Mouse (Mus musculus) macrophage (primary cell): ENCODE measurements around the gene Trmt61a. TPM values are rescaled to one million over a fixed set of nuclear protein-coding genes. Genes with fewer than 3 reads are reported as not detected.

ENCODE experiments used
- H3K27ac ChIP-seq: fragments of 350-480 bp; formaldehyde crosslinking; 2 replicates; pipeline ENCODE4 v1.9.0; 2021
- H3K36me3 ChIP-seq: fragments of 350-480 bp; formaldehyde crosslinking; 2 replicates; pipeline ENCODE4 v1.9.0; 2021; ENCODE audit errors: inconsistent target
- H3K4me3 ChIP-seq: fragments of 350-480 bp; formaldehyde crosslinking; 2 replicates; pipeline ENCODE4 v1.9.0; 2021; ENCODE audit errors: inconsistent target
- H3K79me2 ChIP-seq: fragments of 350-480 bp; formaldehyde crosslinking; 2 replicates; pipeline ENCODE4 v1.9.0; 2021; ENCODE audit errors: inconsistent target
- WGBS: methylation state at CpG from one replicate; pipeline ENCODE4 v1.1.7; 2026; ENCODE audit warnings: inconsistent platforms; ENCODE audit not compliant: missing documents; 5-methylcytosine and 5-hydroxymethylcytosine counted together
- polyA plus RNA-seq: library from polyadenylated mRNA; stranded (reverse); fragments of 250-400 nt; gene quantifications from 3 replicates; pipeline ENCODE4 v1.2.4, GENCODE M21; 2018; ENCODE audit warnings: inconsistent platforms

Trmt61a gene
- polyA plus RNA-seq, 1 experiment from 2014 or later: 3.4 TPM

DNA sequence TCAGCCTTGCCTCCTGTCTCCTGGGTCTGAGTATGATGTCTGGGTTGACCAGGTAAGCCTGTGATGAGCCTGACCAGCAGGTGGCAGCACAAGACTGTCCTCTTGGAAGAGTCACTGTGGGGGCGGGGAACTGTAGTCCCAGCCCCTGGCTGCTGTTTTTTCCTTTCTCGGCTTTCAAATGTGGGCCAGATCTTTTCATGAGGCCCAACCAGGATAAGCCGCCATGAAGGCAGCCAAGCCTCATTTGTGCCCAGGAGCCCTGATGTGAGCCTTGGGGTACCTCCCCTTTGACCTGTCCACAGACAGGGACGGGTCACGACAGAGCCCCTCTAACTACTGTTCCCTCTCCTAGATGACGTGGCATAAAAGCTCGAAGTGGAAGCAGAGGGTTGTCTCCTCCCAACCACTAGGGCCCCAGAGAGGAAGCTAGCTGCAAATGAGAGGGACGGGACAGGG, 9.4 kb upstream of the Trmt61a start:
- Histone ChIP-seq H3K27ac (peak overlapping the region; percentile 86), H3K79me2 (peaks cover 22% of the 10 kb centered on the region), H3K36me3 (no peaks in the 10 kb centered on the region), H3K4me3 (no peak overlapping the region)
- WGBS: 1% methylated on average over 8 of the region's 8 CpGs

DNA sequence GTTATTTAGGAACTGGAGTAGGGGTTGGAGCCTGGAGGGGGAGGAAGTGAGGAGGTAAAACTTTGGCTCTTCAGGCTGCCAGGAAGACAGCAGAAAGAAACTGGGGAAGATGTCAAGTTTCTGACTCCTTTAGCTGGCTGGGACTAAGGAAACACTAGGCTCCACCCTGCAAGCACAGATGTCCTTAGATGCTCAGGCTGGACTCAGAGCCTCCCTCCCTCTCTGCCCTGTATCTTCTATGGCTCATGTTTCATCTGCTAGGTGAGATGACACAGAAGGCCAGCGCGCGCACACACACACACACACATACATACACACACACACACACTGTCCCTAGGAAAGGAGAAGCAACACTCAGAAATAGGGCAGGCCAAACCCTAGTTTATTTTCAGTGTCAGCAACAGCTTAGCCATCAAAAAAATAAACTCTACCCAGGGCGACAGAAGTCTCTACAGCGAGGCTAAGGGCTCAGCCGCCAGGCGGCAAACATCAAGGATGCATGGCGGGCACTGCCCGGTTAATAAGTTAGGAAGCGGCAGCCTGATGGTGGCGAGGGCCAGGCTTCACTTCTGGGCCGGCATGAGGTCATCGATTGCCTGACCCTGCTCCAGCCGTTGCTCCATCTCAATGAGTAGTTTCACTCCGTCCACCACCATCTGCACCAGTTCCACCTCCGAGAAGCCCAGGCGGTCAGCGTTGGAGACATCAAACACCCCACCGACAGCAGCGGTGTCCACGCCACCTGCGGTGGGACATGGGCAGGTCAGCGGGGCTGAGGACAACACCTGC, 8.7 kb upstream of the Trmt61a start:
- Histone ChIP-seq H3K36me3 (no peaks in the 10 kb centered on the region), H3K79me2 (peaks cover 22% of the 10 kb centered on the region), H3K27ac (peak overlapping the region; percentile 86), H3K4me3 (no peak overlapping the region)
- 76% methylated on average over 18 of the region's 23 CpGs for whole genome bisulfite sequencing

DNA sequence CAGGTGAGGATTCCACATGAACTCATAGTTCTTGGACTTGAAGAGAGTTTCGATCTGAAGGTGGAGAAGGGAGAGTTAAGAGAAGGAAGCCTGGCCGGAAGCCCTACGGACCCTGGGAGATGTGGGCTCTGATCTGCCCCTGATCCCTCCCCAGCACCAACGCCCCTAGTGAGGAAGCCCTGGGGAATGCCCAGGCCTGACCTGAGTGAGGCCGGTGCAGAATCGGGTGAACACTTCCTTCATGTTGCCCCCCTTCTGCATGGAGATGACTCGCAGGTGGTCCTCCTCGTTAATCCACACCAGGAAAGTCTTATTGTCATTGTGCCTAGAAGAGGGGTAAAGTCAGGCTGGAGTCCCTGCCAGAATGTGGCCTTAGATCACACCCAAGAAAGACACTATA, 7.9 kb upstream of the Trmt61a start:
- no peaks in the 10 kb centered on the region for H3K36me3 ChIP-seq
- peaks cover 22% of the 10 kb centered on the region for H3K79me2 ChIP-seq
- peak overlapping the region; percentile 86; the same call in 1 of the 2 replicates for H3K27ac ChIP-seq
- H3K4me3 ChIP-seq: no peak overlapping the region
- 88% methylated on average over 7 of the region's 8 CpGs for WGBS

GRCm38 (mm10) chr12:111670371-111670971, 7.4 kb upstream of the Trmt61a start:
- WGBS: 62% methylated on average over 29 of the region's 29 CpGs
- Histone ChIP-seq H3K79me2 (peaks cover 22% of the 10 kb centered on the region), H3K4me3 (peak overlapping the region; percentile 73; the same call in 1 of the 2 replicates), H3K36me3 (no peaks in the 10 kb centered on the region), H3K27ac (peak overlapping the region; percentile 86; the same call in 1 of the 2 replicates)

GRCm38 (mm10) chr12:111670976-111671375, 6.9 kb upstream of the Trmt61a start:
- 10% methylated on average over 35 of the region's 35 CpGs for WGBS
- Histone ChIP-seq H3K79me2 (peaks cover 22% of the 10 kb centered on the region), H3K27ac (peak overlapping the region; percentile 66), H3K4me3 (peak overlapping the region; percentile 73), H3K36me3 (no peaks in the 10 kb centered on the region)

DNA sequence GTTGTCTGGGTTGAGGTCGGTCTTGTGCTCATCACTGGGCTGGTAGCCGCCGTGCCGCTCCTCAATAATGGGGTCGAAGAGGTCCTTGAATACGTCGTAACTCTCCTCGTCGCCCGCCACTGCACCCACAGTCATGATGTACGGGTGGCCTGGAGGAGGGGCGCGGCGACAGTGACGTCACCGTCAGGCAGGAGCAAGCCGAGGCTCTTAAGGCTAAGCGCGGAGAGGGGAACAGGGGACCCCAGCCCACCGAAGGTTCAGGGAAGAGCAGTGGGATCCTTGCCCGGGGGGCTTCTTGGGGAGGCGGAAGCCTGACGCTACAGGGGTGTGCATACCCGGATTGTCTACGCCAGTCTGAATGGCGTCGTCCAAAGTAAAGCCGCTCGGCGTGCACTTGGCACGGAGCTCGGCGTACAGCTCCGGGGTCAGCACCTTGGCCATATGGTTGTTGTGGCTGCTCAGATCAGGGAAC, 6.4 kb upstream of the Trmt61a start:
- 2% methylated on average over 34 of the region's 34 CpGs for WGBS

DNA sequence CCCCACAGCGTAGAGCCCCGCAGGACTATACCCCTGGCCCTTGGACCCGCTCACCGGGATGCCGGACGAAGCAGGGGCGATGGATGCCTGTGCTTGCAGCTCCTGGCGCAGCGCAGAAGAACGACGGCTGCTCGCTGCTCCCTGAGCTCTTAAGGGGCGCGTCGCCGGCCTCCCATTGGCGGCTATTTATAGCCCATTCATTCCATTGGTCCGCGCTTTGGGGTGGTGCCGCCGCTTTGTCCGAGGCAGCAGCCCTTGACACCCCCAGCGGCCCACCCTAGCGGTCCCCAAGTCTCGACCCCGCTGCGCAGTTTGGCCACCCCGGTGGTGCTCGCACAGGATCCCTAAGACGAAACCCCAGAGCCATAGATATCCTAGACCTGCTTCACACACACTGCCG, 5.7 kb upstream of the Trmt61a start, which contains the start of gene Ckb:
Gene Ckb (minus strand): TSS at position 163 of the 400 bp plus-strand sequence.
- Histone ChIP-seq H3K36me3 (no peaks in the 10 kb centered on the region), H3K27ac (peak within 1 kb of the TSS; percentile 66), H3K79me2 (peaks cover 22% of the 10 kb centered on the region), H3K4me3 (peak within 1 kb of the TSS; percentile 73)
- WGBS: under 1% methylated on average over 30 of the region's 31 CpGs

More for the DNA sequence above, 6.4 kb upstream of the Trmt61a start:
- peak overlapping the region; percentile 73 for H3K4me3 ChIP-seq
- H3K27ac ChIP-seq: peak overlapping the region; percentile 66
- H3K79me2 ChIP-seq: peaks cover 22% of the 10 kb centered on the region
- H3K36me3 ChIP-seq: no peaks in the 10 kb centered on the region

DNA sequence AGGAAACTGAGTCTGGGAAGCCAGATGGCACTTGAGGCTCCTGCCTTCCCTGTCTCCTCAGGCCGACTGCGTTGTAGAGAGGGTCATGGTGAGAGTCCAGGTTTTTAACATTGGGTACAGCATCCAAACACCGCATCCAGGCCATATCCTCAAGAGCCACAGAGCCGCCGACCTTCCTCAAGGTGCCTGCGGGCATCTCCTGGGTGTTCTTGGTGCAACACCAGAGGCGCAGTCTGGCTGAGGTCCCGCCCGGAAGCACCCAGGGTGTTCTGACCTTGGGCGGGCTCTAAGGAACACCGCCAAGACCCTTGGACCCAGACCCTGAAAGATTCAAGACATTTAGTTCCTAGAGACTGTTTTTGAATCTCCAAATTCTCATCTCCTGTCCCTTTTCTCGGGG, 5.3 kb upstream of the Trmt61a start:
- 22% methylated on average over 12 of the region's 12 CpGs for WGBS
- peak overlapping the region; percentile 73; the same call in 1 of the 2 replicates for H3K4me3 ChIP-seq
- peaks cover 22% of the 10 kb centered on the region for H3K79me2 ChIP-seq
- H3K36me3 ChIP-seq: no peaks in the 10 kb centered on the region
- H3K27ac ChIP-seq: no peak overlapping the region

GRCm38 (mm10) chr12:111674850-111675486, 2.9 kb upstream of the Trmt61a start:
- Histone ChIP-seq H3K36me3 (no peaks in the 10 kb centered on the region), H3K27ac (peak overlapping the region; percentile 98), H3K4me3 (no peak overlapping the region), H3K79me2 (peaks cover 38% of the 10 kb centered on the region)
- whole genome bisulfite sequencing: 0% methylated on average over 2 of the region's 2 CpGs

DNA sequence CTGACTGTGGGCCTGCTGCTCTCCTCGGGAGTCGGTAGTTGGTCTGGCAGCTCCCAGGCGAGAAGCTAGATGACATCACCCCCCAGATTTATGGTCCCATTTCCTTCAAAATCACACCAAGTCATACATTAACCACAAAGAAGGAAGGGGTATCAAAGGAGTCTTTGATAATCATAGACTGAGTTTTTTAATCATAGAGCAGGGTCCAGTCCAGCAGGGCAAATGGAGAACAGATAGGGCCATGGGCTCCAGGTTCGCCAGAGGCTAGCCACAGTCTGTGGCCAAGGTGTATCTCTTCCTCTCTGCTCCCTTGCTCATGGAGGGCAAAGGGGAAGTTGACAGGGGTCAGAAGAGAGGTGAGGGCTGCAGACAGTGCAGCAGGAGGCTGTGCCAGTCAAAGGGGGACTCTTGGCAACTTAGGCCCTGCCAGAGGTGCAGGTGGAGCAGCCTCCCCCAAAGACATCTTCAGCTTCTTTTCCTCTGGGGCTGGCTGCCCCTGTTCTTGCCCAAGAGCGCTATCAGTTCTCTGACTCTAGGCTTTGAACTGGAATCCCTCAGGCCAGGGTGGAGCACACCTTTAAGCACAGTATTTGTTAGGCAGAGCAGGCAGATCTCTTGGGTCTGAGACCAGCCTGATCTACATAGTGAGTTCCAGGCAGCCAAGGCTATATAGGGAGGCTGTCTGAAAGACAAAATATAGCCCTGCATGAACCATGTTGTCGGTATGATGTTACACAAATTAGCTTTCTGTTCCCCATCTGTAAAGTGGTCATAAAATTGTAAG, 1.9 kb upstream of the Trmt61a start:
- Histone ChIP-seq H3K27ac (peak overlapping the region; percentile 98), H3K36me3 (peaks cover 7% of the 10 kb centered on the region; the same call in 1 of the 2 replicates), H3K4me3 (no peak overlapping the region), H3K79me2 (peaks cover 28% of the 10 kb centered on the region)
- WGBS: 24% methylated on average over 6 of the region's 6 CpGs

DNA sequence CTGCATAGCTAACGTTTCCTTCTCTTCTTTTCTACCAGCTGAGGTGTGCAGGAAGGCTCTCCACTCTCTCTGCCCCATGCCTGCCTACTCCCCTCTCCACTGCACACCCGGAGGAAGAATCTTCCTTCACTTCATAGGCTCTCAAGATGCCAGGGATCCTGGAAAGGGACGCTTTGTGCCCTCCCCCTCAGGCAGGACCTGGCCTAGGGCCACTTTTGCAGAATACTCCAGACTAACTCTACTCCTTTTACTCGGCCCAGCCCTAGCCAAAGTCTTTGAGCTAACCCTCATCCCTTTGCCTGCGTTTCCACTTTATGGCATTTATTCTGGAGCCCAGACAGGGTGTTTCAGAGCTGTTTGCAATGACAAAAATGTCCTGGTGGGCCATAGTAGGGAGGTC, 484 bp upstream of the Trmt61a start:
- H3K36me3 ChIP-seq: peaks cover 8% of the 10 kb centered on the region; the same call in 1 of the 2 replicates
- H3K27ac ChIP-seq: peak overlapping the region; percentile 98
- WGBS: 31% methylated on average over 5 of the region's 5 CpGs
- H3K4me3 ChIP-seq: peak overlapping the region; percentile 75
- peaks cover 17% of the 10 kb centered on the region for H3K79me2 ChIP-seq

DNA sequence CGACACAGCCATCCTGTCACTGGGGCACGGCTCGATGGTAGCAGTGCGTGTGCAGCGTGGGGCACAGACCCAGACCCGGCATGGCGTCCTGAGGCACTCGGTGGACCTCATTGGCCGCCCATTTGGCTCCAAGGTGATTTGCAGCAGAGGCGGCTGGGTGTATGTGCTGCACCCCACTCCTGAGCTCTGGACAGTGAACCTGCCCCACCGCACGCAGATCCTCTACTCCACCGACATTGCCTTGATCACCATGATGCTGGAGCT, 697 bp downstream of the Trmt61a start:
- Histone ChIP-seq H3K79me2 (peaks cover 17% of the 10 kb centered on the region), H3K36me3 (peaks cover 8% of the 10 kb centered on the region; the same call in 1 of the 2 replicates), H3K4me3 (peak overlapping the region; percentile 75), H3K27ac (0 out of 2 replicates have a peak overlapping the region, but pooled peaks have one; percentile 5)
- 9% methylated on average over 13 of the region's 13 CpGs for WGBS

DNA sequence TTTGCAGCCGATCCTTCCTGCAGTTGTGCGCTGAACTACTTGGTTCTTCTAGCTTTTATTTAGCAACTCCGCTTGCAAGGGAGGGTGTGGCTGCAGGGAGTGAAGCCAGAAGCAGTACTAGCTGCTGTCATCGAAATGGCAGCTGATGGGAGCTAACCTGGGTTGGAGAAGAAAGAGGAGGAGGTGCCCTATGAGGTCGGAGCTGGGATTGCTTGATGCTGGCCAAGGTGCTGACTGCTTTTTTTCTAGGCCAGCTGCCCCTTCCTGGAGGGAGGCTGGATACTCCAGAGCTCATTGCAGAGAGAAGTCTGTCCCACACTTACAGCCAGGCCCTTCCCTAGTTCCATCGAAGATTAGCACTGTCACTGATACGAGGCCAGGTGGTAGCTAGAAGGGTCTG, 1.1 kb downstream of the Trmt61a start:
- Histone ChIP-seq H3K4me3 (peak overlapping the region; percentile 75), H3K79me2 (peaks cover 17% of the 10 kb centered on the region), H3K36me3 (peaks cover 8% of the 10 kb centered on the region; the same call in 1 of the 2 replicates), H3K27ac (no peak overlapping the region)
- 63% methylated on average over 7 of the region's 7 CpGs for WGBS

GRCm38 (mm10) chr12:111680661-111681060, 2.8 kb downstream of the Trmt61a start:
- H3K36me3 ChIP-seq: peaks cover 8% of the 10 kb centered on the region; the same call in 1 of the 2 replicates
- peaks cover 17% of the 10 kb centered on the region for H3K79me2 ChIP-seq
- 89% methylated on average over 12 of the region's 13 CpGs for WGBS
- no peak overlapping the region for H3K4me3 ChIP-seq
- no peak overlapping the region for H3K27ac ChIP-seq
